Mouse (Mus musculus) limb, embryonic 13.5 days (tissue): ENCODE measurements around the gene Wdr73. TPM values are rescaled to one million over a fixed set of nuclear protein-coding genes. Genes with fewer than 3 reads are reported as not detected.

Experiments
- ATAC-seq: fragments of 200-750 bp; cut with Nextera tagmentation; 2 replicates; pipeline ENCODE4 v1.8.0; 2017; ENCODE audit warnings: low read depth, moderate number of reproducible peaks, moderate TSS enrichment; ENCODE audit not compliant: low FRiP score
- H3K27ac ChIP-seq: fragments of 300-500 bp; sonication (generic); 2 replicates; pipeline ENCODE4 v1.5.1; 2015; ENCODE audit warnings: inconsistent platforms, mild to moderate bottlenecking, moderate library complexity
- H3K27me3 ChIP-seq: fragments of 300-500 bp; sonication (generic); 2 replicates; pipeline ENCODE4 v1.6.1; 2015; ENCODE audit warnings: mild to moderate bottlenecking, inconsistent platforms
- H3K36me3 ChIP-seq: fragments of 300-500 bp; sonication (generic); 2 replicates; pipeline ENCODE4 v1.6.1; 2015; ENCODE audit warnings: inconsistent platforms, mild to moderate bottlenecking, moderate library complexity
- H3K4me1 ChIP-seq: fragments of 300-500 bp; sonication (generic); 2 replicates; pipeline ENCODE4 v1.6.1; 2015; ENCODE audit warnings: inconsistent platforms
- H3K4me2 ChIP-seq: fragments of 300-500 bp; sonication (generic); replicated peaks from 2 replicates; pipeline ENCODE4 v1.6.1; 2015; ENCODE audit warnings: inconsistent platforms, mild to moderate bottlenecking, moderate library complexity
- H3K4me3 ChIP-seq: fragments of 300-500 bp; sonication (generic); 2 replicates; pipeline ENCODE4 v1.5.1; 2015; ENCODE audit warnings: moderate library complexity, mild to moderate bottlenecking, inconsistent platforms
- H3K9ac ChIP-seq: fragments of 300-500 bp; sonication (generic); 2 replicates; pipeline ENCODE4 v1.6.1; 2015; ENCODE audit warnings: mild to moderate bottlenecking, inconsistent platforms
- H3K9me3 ChIP-seq: fragments of 300-500 bp; sonication (generic); 2 replicates; pipeline ENCODE4 v1.6.1; 2016; ENCODE audit warnings: inconsistent platforms
- WGBS: fragments of 180-500 bp; shearing (Covaris S2); methylation state at CpG from one replicate; pipeline ENCODE4 v1.1.7; 2015; 5-methylcytosine and 5-hydroxymethylcytosine counted together
- polyA plus RNA-seq: library from polyadenylated mRNA; unstranded; fragments of >200 nt; fragmentation: Nextera tagmentation; extraction: Ambion mirVana; gene quantifications from 2 replicates; pipeline ENCODE4 v1.2.1, GENCODE M21; 2015

Wdr73 gene
- polyA plus RNA-seq, 1 experiment from 2014 or later, result 32.5 TPM

DNA sequence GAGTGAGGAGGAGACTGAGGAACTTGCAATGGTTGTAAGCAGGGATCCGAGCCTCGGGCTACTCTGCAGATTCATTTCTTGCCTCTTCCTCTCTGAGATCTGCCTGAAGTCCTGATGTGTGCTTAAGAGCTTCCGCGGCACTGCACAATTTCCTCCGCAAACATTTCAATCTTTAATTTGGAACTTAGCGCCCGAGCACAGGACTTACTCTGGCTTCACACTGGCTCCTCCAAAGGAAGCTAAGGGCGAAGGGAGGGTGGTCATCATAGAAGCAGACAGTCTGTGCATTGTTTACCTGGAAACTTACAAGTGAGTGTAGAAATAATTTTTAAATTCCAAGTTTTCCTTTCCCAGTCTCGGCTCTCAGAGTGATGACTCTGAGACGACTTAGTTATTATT is 54.8 kb downstream of the Wdr73 start:
- Histone ChIP-seq H3K4me2 (no peak overlapping the region), H3K4me1 (no peaks in the 10 kb centered on the region)

DNA sequence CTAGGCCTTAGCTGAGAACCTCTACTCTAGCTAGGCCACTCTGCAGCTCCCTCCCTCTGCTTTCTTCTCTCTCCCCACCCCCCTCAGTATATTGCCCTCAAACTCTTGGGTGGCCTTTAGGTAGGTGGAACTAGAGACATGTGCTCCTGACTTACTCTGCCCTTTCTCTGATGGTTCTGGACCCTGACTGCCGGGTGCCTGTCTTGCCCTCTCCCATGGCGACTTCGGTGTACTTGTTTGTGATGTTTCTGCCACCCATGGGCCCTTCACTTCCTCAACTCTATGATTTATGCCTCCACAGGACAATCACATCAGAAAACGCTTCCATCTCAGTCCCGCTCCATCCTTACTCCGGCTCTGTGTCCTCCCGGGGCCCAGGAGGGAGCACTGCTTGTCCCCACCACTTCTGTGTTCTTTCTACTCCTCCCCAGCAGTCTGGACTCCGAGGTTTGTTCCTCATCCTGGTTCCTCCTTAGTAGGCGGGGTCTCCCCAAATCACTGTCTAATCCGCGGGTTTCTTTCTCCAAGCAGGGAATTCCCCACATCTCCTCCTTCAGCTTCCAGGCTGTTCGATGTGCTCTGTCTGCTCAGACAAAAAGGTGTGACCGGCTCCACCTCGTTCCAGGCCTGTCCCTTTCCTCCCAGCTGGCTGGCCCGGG is 55.3 kb downstream of the Wdr73 start:
- WGBS, result 70% methylated on average over 15 of the region's 15 CpGs
- Histone ChIP-seq H3K9me3 (no peaks in the 10 kb centered on the region), H3K36me3 (no peaks in the 10 kb centered on the region), H3K4me2 (no peak overlapping the region), H3K4me1 (no peaks in the 10 kb centered on the region), H3K9ac (no peak overlapping the region), H3K27ac (no peak overlapping the region), H3K27me3 (no peaks in the 10 kb centered on the region), H3K4me3 (no peak overlapping the region)
- no peak for ATAC-seq

More for the DNA sequence above, 54.8 kb downstream of the Wdr73 start:
- Histone ChIP-seq H3K27ac (no peak overlapping the region), H3K36me3 (no peaks in the 10 kb centered on the region), H3K4me3 (no peak overlapping the region), H3K9me3 (no peaks in the 10 kb centered on the region), H3K9ac (no peak overlapping the region), H3K27me3 (no peaks in the 10 kb centered on the region)
- 87% methylated on average over 10 of the region's 10 CpGs for WGBS
- ATAC-seq, result no peak

DNA sequence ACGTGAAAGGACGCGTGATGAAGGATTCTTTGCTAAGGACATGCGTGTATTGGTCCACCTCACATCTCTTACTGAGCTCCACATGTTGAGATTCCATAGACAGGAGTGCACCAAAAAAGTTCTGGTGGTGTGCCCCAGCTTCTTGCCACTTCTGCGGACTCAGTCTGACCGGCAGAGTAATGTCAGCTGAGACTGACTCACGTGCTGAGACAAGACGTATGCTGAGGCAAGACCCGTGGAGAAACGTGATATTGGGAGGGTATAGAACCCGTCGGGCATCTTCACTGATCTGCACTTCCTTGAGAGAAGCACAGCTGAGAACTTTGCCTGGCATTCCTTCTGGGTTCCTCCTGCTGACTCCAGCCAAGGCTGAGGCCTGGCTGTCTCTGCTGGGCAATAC is 56.4 kb downstream of the Wdr73 start:
- no peak overlapping the region for H3K4me3 ChIP-seq

DNA sequence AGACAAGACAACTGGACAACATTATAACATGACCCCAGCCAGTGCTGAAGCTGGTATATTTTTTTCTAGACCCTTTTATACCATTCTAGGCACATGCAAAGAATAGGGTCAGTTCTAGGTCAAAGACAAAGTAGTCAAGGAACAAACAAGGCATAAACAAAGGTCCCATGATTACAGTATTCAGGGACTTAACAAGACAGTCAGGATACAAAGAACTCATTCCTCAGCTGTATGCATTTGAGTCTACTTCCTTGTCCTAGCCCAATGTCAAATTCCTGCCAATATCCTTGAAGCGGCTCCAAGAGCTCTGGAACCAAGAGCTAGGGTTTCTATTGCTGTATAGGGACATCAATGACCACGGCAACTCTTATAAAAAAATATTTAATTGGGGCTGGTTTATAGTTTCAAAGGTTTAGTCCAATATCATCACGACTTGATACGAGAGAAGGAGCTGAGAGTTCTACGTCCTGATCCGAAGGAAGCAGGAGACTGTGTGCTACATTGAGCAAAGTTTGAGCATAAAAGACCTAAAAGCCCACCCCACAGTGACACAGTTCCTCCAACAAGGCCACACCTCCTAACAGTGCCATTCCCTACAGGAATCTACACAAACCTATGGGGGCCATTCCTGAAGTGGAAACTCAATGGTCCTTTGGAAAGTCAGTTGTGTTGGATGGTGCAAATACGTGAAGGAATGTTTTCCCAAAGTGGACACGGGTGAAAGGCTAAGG is 57.0 kb downstream of the Wdr73 start:
- 89% methylated on average over 8 of the region's 8 CpGs for WGBS
- H3K9me3 ChIP-seq, result no peaks in the 10 kb centered on the region
- no peak overlapping the region for H3K4me3 ChIP-seq
- no peaks in the 10 kb centered on the region for H3K27me3 ChIP-seq
- ATAC-seq, result no peak
- no peak overlapping the region; the same call in 1 of the 2 replicates for H3K27ac ChIP-seq
- H3K4me2 ChIP-seq, result no peak overlapping the region
- no peaks in the 10 kb centered on the region for H3K4me1 ChIP-seq
- H3K9ac ChIP-seq, result no peak overlapping the region
- H3K36me3 ChIP-seq, result no peaks in the 10 kb centered on the region

More for the DNA sequence above, 56.4 kb downstream of the Wdr73 start:
- Histone ChIP-seq H3K4me2 (no peak overlapping the region), H3K9me3 (no peaks in the 10 kb centered on the region), H3K9ac (no peak overlapping the region), H3K27ac (no peak overlapping the region), H3K36me3 (no peaks in the 10 kb centered on the region), H3K4me1 (no peaks in the 10 kb centered on the region), H3K27me3 (no peaks in the 10 kb centered on the region)
- WGBS, result 90% methylated on average over 12 of the region's 12 CpGs
- ATAC-seq, result no peak

DNA sequence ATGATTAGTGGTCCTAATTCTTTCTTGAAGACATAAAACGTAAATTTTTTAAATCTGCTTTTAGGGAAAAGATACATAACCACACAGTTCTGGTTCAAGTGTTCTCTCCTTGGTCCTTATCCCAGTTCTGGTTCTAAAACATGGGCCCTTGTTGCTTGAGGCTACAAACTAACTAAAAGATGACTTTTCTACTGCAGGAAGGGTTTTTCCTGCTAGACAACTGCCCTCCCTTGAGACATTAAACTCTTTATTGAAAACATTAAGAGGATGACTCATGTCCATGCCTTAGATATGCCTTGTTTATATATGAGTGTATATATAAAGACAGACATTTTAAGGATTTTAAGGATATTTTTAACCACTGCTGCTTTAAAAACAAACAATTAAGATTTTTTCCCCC is 57.9 kb downstream of the Wdr73 start:
- ATAC-seq, result no peak
- WGBS, result 87% methylated on average over 1 of the region's 1 CpGs
- no peak overlapping the region for H3K27ac ChIP-seq

DNA sequence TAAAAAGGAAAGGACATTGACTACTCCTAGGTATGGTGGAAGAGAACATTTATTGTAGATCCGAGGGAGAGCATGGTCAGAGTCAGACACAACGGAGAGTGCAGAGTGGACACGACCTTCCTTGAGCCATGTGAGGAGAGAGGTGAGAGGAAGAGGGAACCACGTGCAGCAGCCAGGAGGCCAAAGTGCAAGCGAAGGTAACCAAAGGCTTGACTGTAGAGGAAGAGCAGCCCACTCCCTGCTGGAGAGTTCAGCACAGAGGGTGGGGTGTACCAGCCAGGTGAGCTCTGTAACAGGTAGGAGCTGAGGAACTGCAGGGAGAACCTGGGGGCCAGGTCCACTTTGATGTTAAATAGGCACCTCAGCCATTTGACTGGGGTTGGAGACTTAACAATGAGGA is 58.9 kb downstream of the Wdr73 start:
- no peaks in the 10 kb centered on the region for H3K36me3 ChIP-seq
- H3K27ac ChIP-seq, result no peak overlapping the region
- no peak for ATAC-seq
- peaks cover 8% of the 10 kb centered on the region for H3K4me1 ChIP-seq
- H3K9ac ChIP-seq, result no peak overlapping the region
- 68% methylated on average over 5 of the region's 5 CpGs for WGBS
- H3K4me3 ChIP-seq, result no peak overlapping the region
- no peak overlapping the region for H3K4me2 ChIP-seq
- H3K27me3 ChIP-seq, result no peaks in the 10 kb centered on the region
- H3K9me3 ChIP-seq, result no peaks in the 10 kb centered on the region

More for the DNA sequence above, 57.9 kb downstream of the Wdr73 start:
- Histone ChIP-seq H3K4me1 (peaks cover 2% of the 10 kb centered on the region; the same call in 1 of the 2 replicates), H3K36me3 (no peaks in the 10 kb centered on the region), H3K27me3 (no peaks in the 10 kb centered on the region), H3K9ac (no peak overlapping the region), H3K9me3 (no peaks in the 10 kb centered on the region), H3K4me2 (no peak overlapping the region), H3K4me3 (no peak overlapping the region)

DNA sequence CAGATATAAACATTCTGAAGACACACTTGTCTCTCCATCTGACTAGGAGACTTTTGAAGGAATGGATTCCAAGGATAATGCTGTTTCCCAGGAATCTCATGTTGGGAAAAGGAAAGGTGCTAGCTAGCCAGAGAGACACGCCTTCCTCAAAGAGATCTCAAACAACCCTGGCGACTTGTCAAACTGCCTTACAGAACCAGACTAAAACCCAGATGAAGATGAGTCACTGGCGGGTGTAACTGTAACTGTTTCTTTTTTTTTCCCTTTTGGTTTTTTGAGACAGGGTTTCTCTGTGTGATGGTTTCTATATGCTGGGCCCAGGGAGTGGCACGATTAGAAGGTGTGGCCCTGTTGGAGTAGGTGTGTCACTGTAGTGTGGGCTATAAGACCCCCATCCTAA is 60.1 kb downstream of the Wdr73 start:
- Histone ChIP-seq H3K4me3 (no peak overlapping the region), H3K4me2 (no peak overlapping the region), H3K4me1 (peaks cover 9% of the 10 kb centered on the region), H3K9me3 (no peaks in the 10 kb centered on the region), H3K9ac (no peak overlapping the region), H3K27ac (no peak overlapping the region), H3K36me3 (no peaks in the 10 kb centered on the region), H3K27me3 (no peaks in the 10 kb centered on the region)
- ATAC-seq, result no peak
- 72% methylated on average over 4 of the region's 4 CpGs for WGBS

Other genes starting within 250 kb of the Wdr73 start
- 23.9 and 24.5 TPM in 2 replicates for gene Crtc3, start 212.4 kb downstream of the Wdr73 start, polyA plus RNA-seq
- 50.1 and 52.9 TPM in 2 replicates for gene Iqgap1, start 75.3 kb downstream of the Wdr73 start, polyA plus RNA-seq
- 3.6 and 4.5 TPM in 2 replicates for gene Zscan2, start 40.3 kb downstream of the Wdr73 start, polyA plus RNA-seq
- 6.1 and 6.5 TPM in 2 replicates for gene Nmb, start 3.8 kb upstream of the Wdr73 start, polyA plus RNA-seq
- 251 and 256 TPM in 2 replicates for gene Sec11a, start 46.5 kb upstream of the Wdr73 start, polyA plus RNA-seq
- 10.4 and 12.9 TPM in 2 replicates for gene Zfp592, start 92.4 kb upstream of the Wdr73 start, polyA plus RNA-seq
- 2.3 and 2.4 TPM in 2 replicates for gene Alpk3, start 156.3 kb upstream of the Wdr73 start, polyA plus RNA-seq
- 0.06 and 0.13 TPM in 2 replicates for gene Slc28a1, start 213.5 kb upstream of the Wdr73 start, polyA plus RNA-seq